Comparison of ENCODE assay signal across 9 mouse cellular contexts in genomic region chr1:74239162-74239561, GRCm38 (mm10). TPM values are rescaled to one million over a fixed set of nuclear protein-coding genes. Genes with fewer than 3 reads are reported as not detected.
DNase-seq lines count a peak whose midpoint lies in the region; ATAC-seq and TF ChIP-seq lines count a peak whose summit lies in the region.
"Had no signal": no experiment of that assay in that cellular context is flagged by ENCODE, and none has a peak within 500 bp of the region (broad histone marks: within the 10 kb centered on the region; RNA-seq: fewer than 3 reads in every experiment).

No protein-coding gene starts in this region.

- ATAC-seq in heart, postnatal 0 days (ENCODE audit: insufficient read depth, low read depth) = no peak
- ATAC-seq in forebrain, embryonic 16.5 days = no peak
- ATAC-seq in megakaryocyte-erythroid progenitor cell, adult 5-6 weeks (replicated peaks; ENCODE audit: low FRiP score, low TSS enrichment, poor library complexity, severe bottlenecking) = peak; percentile 35; the same call in 1 of the 2 replicates

- H3K27me3 ChIP-seq in heart, postnatal 0 days (ENCODE audit: control insufficient read depth, insufficient read depth, low read length) = no peaks in the 10 kb centered on the region
- H3K27me3 ChIP-seq in E14TG2a.4 (ENCODE audit: insufficient read depth, low read length) = no peaks in the 10 kb centered on the region
- no peaks in the 10 kb centered on the region for H3K27me3 ChIP-seq in forebrain, embryonic 16.5 days (replicated peaks; ENCODE audit: control insufficient read depth, insufficient read depth, low read length)

- H3K27ac ChIP-seq in heart, postnatal 0 days (ENCODE audit: low read depth) = peak overlapping the region; percentile 85
- no peak overlapping the region for H3K27ac ChIP-seq in forebrain, embryonic 16.5 days (ENCODE audit: low read length)

- H3K9ac ChIP-seq in heart, postnatal 0 days (replicated peaks; ENCODE audit: low read depth, low read length) = peak overlapping the region; percentile 42; the same call in 1 of the 2 replicates
- H3K9ac ChIP-seq in forebrain, embryonic 16.5 days (replicated peaks; ENCODE audit: low read depth, low read length) = 0 out of 2 replicates have a peak overlapping the region, but pooled peaks have one; percentile 11

- H3K4me3 ChIP-seq in heart, postnatal 0 days (ENCODE audit: low read depth, low read length) = peak overlapping the region; percentile 95
- H3K4me3 ChIP-seq in E14TG2a.4 (replicated peaks; ENCODE audit: low read length) = peak overlapping the region; percentile 32
- H3K4me3 ChIP-seq in forebrain, embryonic 16.5 days (replicated peaks; ENCODE audit: low read length) = no peak overlapping the region

- H3K4me1 ChIP-seq in heart, postnatal 0 days (ENCODE audit: control insufficient read depth, insufficient read depth) = peaks cover 49% of the 10 kb centered on the region
- peaks cover 72% of the 10 kb centered on the region for H3K4me1 ChIP-seq in E14TG2a.4 (replicated peaks; ENCODE audit: low read depth, low read length)
- H3K4me1 ChIP-seq in forebrain, embryonic 16.5 days (replicated peaks; ENCODE audit: control insufficient read depth, insufficient read depth, low read length) = peaks cover 31% of the 10 kb centered on the region

- peak; percentile 13 for DNase-seq in heart, postnatal 0 days (ENCODE audit: low spot score)
- no peak for DNase-seq in heart, adult 18-20 months
- no peak for DNase-seq in cerebellum, postnatal 25 days
- DNase-seq in testis, postnatal 14 days (ENCODE audit: low spot score) = no peak
- no peak for DNase-seq in left cerebral cortex, adult 9 months (ENCODE audit: low spot score in 2 of 2)
- DNase-seq: kidney, adult 8-10 months had no signal

- H3K36me3 ChIP-seq in heart, postnatal 0 days (replicated peaks; ENCODE audit: control insufficient read depth, insufficient read depth, low read length) = no peaks in the 10 kb centered on the region
- H3K36me3 ChIP-seq in E14TG2a.4 (ENCODE audit: insufficient read depth, low read length) = peaks cover 31% of the 10 kb centered on the region
- no peaks in the 10 kb centered on the region for H3K36me3 ChIP-seq in forebrain, embryonic 16.5 days (ENCODE audit: control insufficient read depth, insufficient read depth)

- no peak for TF ChIP-seq EP300 in heart, postnatal 0 days (IDR thresholded peaks at IDR 0.05; ENCODE audit: low read depth)

- 7% methylated on average over 7 of the region's 7 CpGs for WGBS in heart, postnatal 0 days
- 58% methylated on average over 7 of the region's 7 CpGs for WGBS in forebrain, embryonic 16.5 days

- no peaks in the 10 kb centered on the region for H3K9me3 ChIP-seq in heart, postnatal 0 days (replicated peaks; ENCODE audit: control insufficient read depth, low read length)
- H3K9me3 ChIP-seq in E14TG2a.4 (ENCODE audit: low read length) = no peaks in the 10 kb centered on the region
- H3K9me3 ChIP-seq in forebrain, embryonic 16.5 days (ENCODE audit: control insufficient read depth, low read length) = no peaks in the 10 kb centered on the region

- no peak for TF ChIP-seq CTCF in heart, postnatal 0 days (IDR thresholded peaks at IDR 0.05; ENCODE audit: low read depth)
- no peak for TF ChIP-seq CTCF in E14TG2a.4 (conservative IDR thresholded peaks at IDR 0.05; ENCODE audit: low read length)

- H3K4me2 ChIP-seq in heart, postnatal 0 days (ENCODE audit: low read depth, low read length) = peak overlapping the region; percentile 77
- peak overlapping the region; percentile 17; the same call in 1 of the 2 replicates for H3K4me2 ChIP-seq in forebrain, embryonic 16.5 days (ENCODE audit: low read length)

RNA-seq across cellular contexts. Expression of gene Arpc2, which starts 3.3 kb away (rescaled TPM):
- 149 and 180 TPM in 2 replicates for total RNA-seq in heart, postnatal 0 days (2014; rRNA removed; ENCODE audit: low replicate concordance)
- 374 and 375 TPM in 2 replicates for polyA plus RNA-seq in heart, postnatal 0 days (2015; fragmentation: Nextera tagmentation; extraction: Ambion mirVana)
- total RNA-seq in heart, adult 18-20 months (2021) = 100 to 1,000 TPM; 141 to 153 TPM
- 413 and 455 TPM in 2 replicates for polyA plus RNA-seq in forebrain, embryonic 16.5 days (2015; fragmentation: Nextera tagmentation; extraction: Ambion mirVana)
- total RNA-seq in megakaryocyte-erythroid progenitor cell, adult 5-6 weeks (2014; fragmentation: Nextera tagmentation) = 211 and 242 TPM in 2 replicates
- total RNA-seq in megakaryocyte-erythroid progenitor cell, adult 5-6 weeks (2017) = 228 and 233 TPM in 2 replicates

RNA-seq across cellular contexts. Expression of gene Gpbar1, which starts 39.2 kb away (rescaled TPM):
- 0.27 TPM in 1 of 2 replicates, not detected in the other for total RNA-seq in heart, postnatal 0 days (2014; rRNA removed; ENCODE audit: low replicate concordance)
- 0.22 and 0.33 TPM in 2 replicates for polyA plus RNA-seq in heart, postnatal 0 days (2015; fragmentation: Nextera tagmentation; extraction: Ambion mirVana)
- not detected for total RNA-seq in heart, adult 18-20 months (2021)
- 0.20 TPM in 1 of 2 replicates, not detected in the other for polyA plus RNA-seq in forebrain, embryonic 16.5 days (2015; fragmentation: Nextera tagmentation; extraction: Ambion mirVana)
- total RNA-seq in megakaryocyte-erythroid progenitor cell, adult 5-6 weeks (2014; fragmentation: Nextera tagmentation) = 1.0 TPM in 1 of 2 replicates, not detected in the other
- not detected in 2 replicates for total RNA-seq in megakaryocyte-erythroid progenitor cell, adult 5-6 weeks (2017)

RNA-seq across cellular contexts. Expression of gene Cxcr1, which starts 44.7 kb away (rescaled TPM):
- not detected in 2 replicates for total RNA-seq in heart, postnatal 0 days (2014; rRNA removed; ENCODE audit: low replicate concordance)
- not detected in 2 replicates for polyA plus RNA-seq in heart, postnatal 0 days (2015; fragmentation: Nextera tagmentation; extraction: Ambion mirVana)
- total RNA-seq in heart, adult 18-20 months (2021) = not detected
- polyA plus RNA-seq in forebrain, embryonic 16.5 days (2015; fragmentation: Nextera tagmentation; extraction: Ambion mirVana) = not detected in 2 replicates
- not detected in 2 replicates for total RNA-seq in megakaryocyte-erythroid progenitor cell, adult 5-6 weeks (2014; fragmentation: Nextera tagmentation)
- not detected in 2 replicates for total RNA-seq in megakaryocyte-erythroid progenitor cell, adult 5-6 weeks (2017)

RNA-seq across cellular contexts. Expression of gene Aamp, which starts 45.4 kb away (rescaled TPM):
- 125 and 146 TPM in 2 replicates for total RNA-seq in heart, postnatal 0 days (2014; rRNA removed; ENCODE audit: low replicate concordance)
- polyA plus RNA-seq in heart, postnatal 0 days (2015; fragmentation: Nextera tagmentation; extraction: Ambion mirVana) = 162 and 165 TPM in 2 replicates
- 100 to 1,000 TPM in 1 of 2 experiments, 10 to 100 TPM in 1; 99.8 to 102 TPM for total RNA-seq in heart, adult 18-20 months (2021)
- 216 and 225 TPM in 2 replicates for polyA plus RNA-seq in forebrain, embryonic 16.5 days (2015; fragmentation: Nextera tagmentation; extraction: Ambion mirVana)
- 78.9 and 90.5 TPM in 2 replicates for total RNA-seq in megakaryocyte-erythroid progenitor cell, adult 5-6 weeks (2014; fragmentation: Nextera tagmentation)
- total RNA-seq in megakaryocyte-erythroid progenitor cell, adult 5-6 weeks (2017) = 84.4 and 95.3 TPM in 2 replicates

RNA-seq across cellular contexts. Expression of gene Pnkd, which starts 45.6 kb away (rescaled TPM):
- 221 and 310 TPM in 2 replicates for total RNA-seq in heart, postnatal 0 days (2014; rRNA removed; ENCODE audit: low replicate concordance)
- polyA plus RNA-seq in heart, postnatal 0 days (2015; fragmentation: Nextera tagmentation; extraction: Ambion mirVana) = 345 and 362 TPM in 2 replicates
- total RNA-seq in heart, adult 18-20 months (2021) = 100 to 1,000 TPM; 138 to 151 TPM
- 98.4 and 105 TPM in 2 replicates for polyA plus RNA-seq in forebrain, embryonic 16.5 days (2015; fragmentation: Nextera tagmentation; extraction: Ambion mirVana)
- 22.4 and 50.1 TPM in 2 replicates for total RNA-seq in megakaryocyte-erythroid progenitor cell, adult 5-6 weeks (2014; fragmentation: Nextera tagmentation)
- total RNA-seq in megakaryocyte-erythroid progenitor cell, adult 5-6 weeks (2017) = 14.1 and 22.8 TPM in 2 replicates
